Mouse (Mus musculus) hindbrain, postnatal 0 days (tissue): ENCODE results near the gene Amacr. TPM values are rescaled to one million over a fixed set of nuclear protein-coding genes. Genes with fewer than 3 reads are reported as not detected.
A peak's percentile ranks its signal among the peaks of the same experiment; 100 is the strongest.

ENCODE experiments used
- ATAC-seq: fragments of 200-750 bp; cut with Nextera tagmentation; 2 replicates; pipeline ENCODE4 v1.8.0; 2017; ENCODE audit warnings: mild to moderate bottlenecking, moderate TSS enrichment, moderate library complexity
- DNase-seq: peaks from one replicate; pipeline ENCODE4 v3.0.0-alpha.2; 2015; ENCODE audit warnings: low spot score
- H3K27ac ChIP-seq: fragments of 300-500 bp; sonication (generic); 2 replicates; pipeline ENCODE4 v1.5.1; 2014; ENCODE audit warnings: mild to moderate bottlenecking
- H3K27me3 ChIP-seq: fragments of 300-500 bp; sonication (generic); 2 replicates; pipeline ENCODE4 v1.6.1; 2014; ENCODE audit warnings: low read length, mixed read lengths; ENCODE audit not compliant: insufficient read depth
- H3K36me3 ChIP-seq: fragments of 300-500 bp; sonication (generic); 2 replicates; pipeline ENCODE4 v1.6.1; 2014; ENCODE audit warnings: low read length, mixed read lengths; ENCODE audit not compliant: insufficient read depth
- H3K4me1 ChIP-seq: fragments of 300-500 bp; sonication (generic); 2 replicates; pipeline ENCODE4 v1.6.1; 2014; ENCODE audit warnings: antibody characterized with exemption, low read length, mixed read lengths; ENCODE audit not compliant: insufficient read depth
- H3K4me2 ChIP-seq: fragments of 300-500 bp; sonication (generic); 2 replicates; pipeline ENCODE4 v1.6.1; 2014; ENCODE audit warnings: low read depth, mild to moderate bottlenecking, low read length, moderate library complexity, mixed read lengths
- H3K4me3 ChIP-seq: fragments of 300-500 bp; sonication (generic); 2 replicates; pipeline ENCODE4 v1.5.1; 2014; ENCODE audit warnings: low read length
- H3K9ac ChIP-seq: fragments of 300-500 bp; sonication (generic); replicated peaks from 2 replicates; pipeline ENCODE4 v1.6.1; 2014; ENCODE audit warnings: mild to moderate bottlenecking, low read length, moderate library complexity, mixed read lengths
- H3K9me3 ChIP-seq: fragments of 300-500 bp; sonication (generic); 2 replicates; pipeline ENCODE4 v1.6.1; 2016; ENCODE audit warnings: low read length, mixed read lengths
- CTCF ChIP-seq: IDR thresholded peaks from 2 replicates; pipeline ENCODE4 v1.5.1; 2016; ENCODE audit warnings: antibody characterized with exemption, control low read depth, low read depth
- WGBS: fragments of 180-500 bp; shearing (Covaris S2); extraction: QIAGEN DNeasy Blood & Tissue Kit; methylation state at CpG from one replicate; pipeline ENCODE4 v1.1.7; 2014; 5-methylcytosine and 5-hydroxymethylcytosine counted together
- polyA plus RNA-seq: library from polyadenylated mRNA; unstranded; fragments of >200 nt; fragmentation: Nextera tagmentation; extraction: Ambion mirVana; gene quantifications from 2 replicates; pipeline ENCODE4 v1.2.1, GENCODE M21; 2015
- total RNA-seq: library from RNA; depleted of rRNA; stranded (reverse); fragments of >200 nt; gene quantifications from 2 replicates; pipeline ENCODE4 v1.2.3, GENCODE M21; 2014

The Amacr gene
- total and polyA plus RNA-seq, 2 experiments from 2014 or later, result 8.5 to 11.3 TPM

- Histone ChIP-seq H3K4me3 (no peak overlapping the region), H3K4me1 (no peaks in the 10 kb centered on the region), H3K9me3 (no peaks in the 10 kb centered on the region), H3K36me3 (no peaks in the 10 kb centered on the region), H3K9ac (no peak overlapping the region), H3K27ac (no peak overlapping the region), H3K4me2 (no peak overlapping the region), H3K27me3 (no peaks in the 10 kb centered on the region)
- 92% methylated on average over 11 of the region's 11 CpGs for WGBS
- no peak for TF ChIP-seq CTCF
- DNase-seq, result no peak
- no peak for ATAC-seq
Observed at GRCm38 (mm10) chr15:11010976-11011548, 29.5 kb downstream of the Amacr start.

- Histone ChIP-seq H3K4me1 (no peaks in the 10 kb centered on the region), H3K36me3 (no peaks in the 10 kb centered on the region), H3K27ac (no peak overlapping the region), H3K4me3 (no peak overlapping the region), H3K27me3 (no peaks in the 10 kb centered on the region), H3K9ac (no peak overlapping the region), H3K9me3 (no peaks in the 10 kb centered on the region), H3K4me2 (no peak overlapping the region)
- ATAC-seq (no peak), DNase-seq (no peak)
- no peak for TF ChIP-seq CTCF
- 56% methylated on average over 2 of the region's 2 CpGs for WGBS
Observed at GRCm38 (mm10) chr15:11014931-11015330, 33.4 kb downstream of the Amacr start.

- Histone ChIP-seq H3K4me1 (no peaks in the 10 kb centered on the region), H3K27ac (no peak overlapping the region), H3K4me2 (no peak overlapping the region), H3K4me3 (no peak overlapping the region), H3K27me3 (no peaks in the 10 kb centered on the region), H3K9me3 (no peaks in the 10 kb centered on the region), H3K36me3 (no peaks in the 10 kb centered on the region), H3K9ac (no peak overlapping the region)
- no peak for DNase-seq
- ATAC-seq, result no peak
- TF ChIP-seq CTCF, result no peak
- WGBS, result 67% methylated on average over 4 of the region's 4 CpGs
Observed at GRCm38 (mm10) chr15:11026801-11027561, 45.4 kb downstream of the Amacr start.

GRCm38 (mm10) chr15:11030188-11030587, 48.6 kb downstream of the Amacr start:
- no peak overlapping the region for H3K4me2 ChIP-seq
- ATAC-seq (no peak), DNase-seq (no peak)
- no peak overlapping the region for H3K4me3 ChIP-seq
- no peak overlapping the region for H3K27ac ChIP-seq
- no peak overlapping the region for H3K9ac ChIP-seq
- 76% methylated on average over 3 of the region's 3 CpGs for WGBS
- peaks cover 6% of the 10 kb centered on the region for H3K27me3 ChIP-seq
- H3K9me3 ChIP-seq, result no peaks in the 10 kb centered on the region
- no peak for TF ChIP-seq CTCF
- no peaks in the 10 kb centered on the region for H3K4me1 ChIP-seq
- H3K36me3 ChIP-seq, result no peaks in the 10 kb centered on the region

- no peak for ATAC-seq
- H3K4me3 ChIP-seq, result peak overlapping the region; percentile 44
- H3K9ac ChIP-seq, result peak overlapping the region; percentile 28; the same call in 1 of the 2 replicates
- H3K4me2 ChIP-seq, result peak overlapping the region; percentile 77
- TF ChIP-seq CTCF, result peak; percentile 5; the same call in 1 of the 2 replicates
- H3K27me3 ChIP-seq, result peaks cover 34% of the 10 kb centered on the region
- 3% methylated on average over 34 of the region's 34 CpGs for WGBS
- peaks cover 14% of the 10 kb centered on the region for H3K4me1 ChIP-seq
- peak; percentile 31 for DNase-seq
- no peaks in the 10 kb centered on the region for H3K9me3 ChIP-seq
- H3K36me3 ChIP-seq, result no peaks in the 10 kb centered on the region
- no peak overlapping the region for H3K27ac ChIP-seq
Observed at GRCm38 (mm10) chr15:11035947-11036474, 54.5 kb downstream of the Amacr start.

GRCm38 (mm10) chr15:11036535-11037375, 55.2 kb downstream of the Amacr start:
- no peak overlapping the region for H3K27ac ChIP-seq
- H3K36me3 ChIP-seq, result no peaks in the 10 kb centered on the region
- H3K4me3 ChIP-seq, result peak overlapping the region; percentile 44
- H3K9ac ChIP-seq, result peak overlapping the region; percentile 28; the same call in 1 of the 2 replicates
- peak; percentile 15 for DNase-seq
- peak overlapping the region; percentile 77 for H3K4me2 ChIP-seq
- WGBS, result 2% methylated on average over 49 of the region's 49 CpGs
- no peaks in the 10 kb centered on the region for H3K9me3 ChIP-seq
- H3K4me1 ChIP-seq, result peaks cover 14% of the 10 kb centered on the region
- peaks cover 34% of the 10 kb centered on the region for H3K27me3 ChIP-seq
- ATAC-seq, result peak; percentile 34
- no peak; the same call in 1 of the 2 replicates for TF ChIP-seq CTCF
